Mouse (Mus musculus) heart, embryonic 14.5 days (tissue): ENCODE results near the gene Epha3. TPM values are rescaled to one million over a fixed set of nuclear protein-coding genes. Genes with fewer than 3 reads are reported as not detected.
A peak's percentile ranks its signal among the peaks of the same experiment; 100 is the strongest.

Experiments used
- ATAC-seq: fragments of 200-750 bp; cut with Nextera tagmentation; 2 replicates; pipeline ENCODE4 v1.8.0; 2017; ENCODE audit warnings: low read depth, moderate TSS enrichment; ENCODE audit not compliant: insufficient number of reproducible peaks, insufficient read depth, low FRiP score
- H3K27ac ChIP-seq, 2 experiments: fragments of 200-500 bp in 1 of 2; fragments of 300-500 bp in 1 of 2; sonication (generic) in 1 of 2; replicated peaks in 1 of 2; 2 replicates each; pipeline ENCODE4 v1.5.1; 2012 to 2014; ENCODE audit warnings: low read depth in 2 of 2, low read length in 2 of 2, control low read depth in 1 of 2, mild to moderate bottlenecking in 1 of 2, mixed read lengths in 1 of 2; ENCODE audit not compliant: control insufficient read depth in 1 of 2, insufficient read depth in 1 of 2
- H3K27me3 ChIP-seq: fragments of 300-500 bp; sonication (generic); 2 replicates; pipeline ENCODE4 v1.6.1; 2014; ENCODE audit warnings: mild to moderate bottlenecking, low read length, control low read depth; ENCODE audit not compliant: control insufficient read depth, insufficient read depth
- H3K36me3 ChIP-seq: fragments of 300-500 bp; sonication (generic); 2 replicates; pipeline ENCODE4 v1.6.1; 2014; ENCODE audit warnings: mild to moderate bottlenecking, control low read depth, low read length, mixed read lengths; ENCODE audit not compliant: control insufficient read depth, insufficient read depth
- H3K4me1 ChIP-seq, 2 experiments: fragments of 200-500 bp in 1 of 2; fragments of 300-500 bp in 1 of 2; sonication (generic) in 1 of 2; 2 replicates each; pipeline ENCODE4 v1.6.1; 2012 to 2014; ENCODE audit warnings: low read length in 2 of 2, control low read depth in 1 of 2, mixed read lengths in 1 of 2; ENCODE audit not compliant: control insufficient read depth in 2 of 2, insufficient read depth in 2 of 2
- H3K4me2 ChIP-seq: fragments of 300-500 bp; sonication (generic); 2 replicates; pipeline ENCODE4 v1.6.1; 2014; ENCODE audit warnings: mild to moderate bottlenecking, low read length
- H3K4me3 ChIP-seq, 2 experiments: fragments of 200-500 bp in 1 of 2; fragments of 300-500 bp in 1 of 2; sonication (generic) in 1 of 2; 2 replicates each; pipeline ENCODE4 v1.5.1; 2012 to 2014; ENCODE audit warnings: low read length in 2 of 2, mild to moderate bottlenecking in 2 of 2, control low read depth in 1 of 2, low read depth in 1 of 2, moderate library complexity in 1 of 2; ENCODE audit not compliant: control insufficient read depth in 1 of 2, insufficient read depth in 1 of 2
- H3K9ac ChIP-seq: fragments of 300-500 bp; sonication (generic); 2 replicates; pipeline ENCODE4 v1.6.1; 2014; ENCODE audit warnings: mild to moderate bottlenecking, low read length
- H3K9me3 ChIP-seq: fragments of 300-500 bp; sonication (generic); 2 replicates; pipeline ENCODE4 v1.6.1; 2016; ENCODE audit warnings: low read length, control low read depth; ENCODE audit not compliant: control insufficient read depth
- WGBS: fragments of 180-500 bp; shearing (Covaris S2); extraction: QIAGEN DNeasy Blood & Tissue Kit; methylation state at CpG from one replicate; pipeline ENCODE4 v1.1.7; 2014; 5-methylcytosine and 5-hydroxymethylcytosine counted together
- polyA plus RNA-seq: library from polyadenylated mRNA; unstranded; fragments of >200 nt; fragmentation: Nextera tagmentation; extraction: Ambion mirVana; gene quantifications from 2 replicates; pipeline ENCODE4 v1.2.1, GENCODE M21; 2014

Epha3 gene
- polyA plus RNA-seq, 1 experiment from 2014 or later, result 8.1 TPM

- Histone ChIP-seq H3K4me2 (no peak overlapping the region), H3K9me3 (no peaks in the 10 kb centered on the region)
Observed at GRCm38 (mm10) chr16:63706912-63707868, 156.8 kb downstream of the Epha3 start.

GRCm38 (mm10) chr16:63689371-63689770 lies 174.6 kb downstream of the Epha3 start:
- ATAC-seq, result peak; percentile 73; the same call in 1 of the 2 replicates
- H3K4me3 ChIP-seq, result no peak overlapping the region
- H3K4me1 ChIP-seq, result 0 out of 4 replicates have a peak, but pooled peaks cover 0 to 7% of the 10 kb centered on the region in 2 experiments
- H3K27ac ChIP-seq, result peak overlapping the region in 1 of 2 experiments; percentile 69; a peak in 3 of 4 replicates
- H3K9ac ChIP-seq, result no peak overlapping the region
- no peaks in the 10 kb centered on the region for H3K27me3 ChIP-seq
- peak overlapping the region; percentile 25; the same call in 1 of the 2 replicates for H3K4me2 ChIP-seq
- H3K9me3 ChIP-seq, result no peaks in the 10 kb centered on the region
- H3K36me3 ChIP-seq, result no peaks in the 10 kb centered on the region
- 34% methylated on average over 3 of the region's 3 CpGs for WGBS

More at GRCm38 (mm10) chr16:63706912-63707868, 156.8 kb downstream of the Epha3 start:
- H3K27ac ChIP-seq, result no peak overlapping the region
- H3K9ac ChIP-seq, result no peak overlapping the region
- 83% methylated on average over 17 of the region's 17 CpGs for WGBS
- no peaks in the 10 kb centered on the region for H3K36me3 ChIP-seq
- H3K27me3 ChIP-seq, result no peaks in the 10 kb centered on the region
- H3K4me3 ChIP-seq, result no peak overlapping the region
- ATAC-seq, result no peak
- H3K4me1 ChIP-seq, result 0 out of 4 replicates have a peak, but pooled peaks cover 0 to under 1% of the 10 kb centered on the region in 2 experiments

DNA sequence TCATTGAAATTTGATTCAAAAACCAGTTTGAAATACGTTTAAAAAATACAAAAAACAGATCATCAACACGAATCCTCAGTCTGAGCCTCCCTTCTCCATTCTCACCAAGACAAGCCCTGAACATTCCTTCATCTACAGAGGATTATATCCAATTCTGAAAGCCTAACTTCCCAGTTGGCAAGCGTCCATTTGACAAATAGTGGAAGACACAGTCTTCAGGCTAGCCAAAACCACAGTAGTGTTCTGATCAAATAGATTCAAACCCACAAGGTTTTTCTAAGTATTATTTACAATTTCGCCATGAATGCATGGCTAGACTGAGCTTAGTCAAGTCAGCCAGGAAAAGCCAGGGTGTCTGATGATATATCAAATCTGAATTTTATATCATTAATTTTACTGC lies 179.8 kb downstream of the Epha3 start:
- Histone ChIP-seq H3K27me3 (no peaks in the 10 kb centered on the region), H3K36me3 (no peaks in the 10 kb centered on the region), H3K27ac (no peak overlapping the region), H3K9me3 (no peaks in the 10 kb centered on the region), H3K4me2 (no peak overlapping the region), H3K4me1 (0 out of 4 replicates have a peak, but pooled peaks cover 0 to 7% of the 10 kb centered on the region in 2 experiments), H3K4me3 (no peak overlapping the region), H3K9ac (no peak overlapping the region)
- 75% methylated on average over 4 of the region's 4 CpGs for WGBS
- ATAC-seq, result no peak

DNA sequence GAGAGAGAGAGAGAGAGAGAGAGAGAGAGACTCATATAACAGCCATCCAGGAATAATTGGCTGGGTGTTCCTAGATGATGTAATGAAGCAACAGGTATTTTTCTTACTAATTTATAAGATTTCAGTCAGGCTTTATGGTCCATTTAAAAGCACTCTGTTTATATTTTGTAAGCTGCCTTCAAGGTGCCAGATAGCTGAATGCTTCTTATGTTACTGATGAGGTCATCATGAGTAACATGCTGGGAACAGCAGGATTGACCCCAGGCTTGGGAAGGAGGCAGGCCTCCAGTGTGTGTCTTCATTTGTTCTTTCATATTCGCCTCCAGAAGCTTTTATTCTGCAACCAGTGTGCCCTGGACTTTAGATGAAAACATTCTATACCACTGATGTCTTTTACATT lies 189.5 kb downstream of the Epha3 start:
- H3K4me2 ChIP-seq, result no peak overlapping the region
- ATAC-seq, result no peak

DNA sequence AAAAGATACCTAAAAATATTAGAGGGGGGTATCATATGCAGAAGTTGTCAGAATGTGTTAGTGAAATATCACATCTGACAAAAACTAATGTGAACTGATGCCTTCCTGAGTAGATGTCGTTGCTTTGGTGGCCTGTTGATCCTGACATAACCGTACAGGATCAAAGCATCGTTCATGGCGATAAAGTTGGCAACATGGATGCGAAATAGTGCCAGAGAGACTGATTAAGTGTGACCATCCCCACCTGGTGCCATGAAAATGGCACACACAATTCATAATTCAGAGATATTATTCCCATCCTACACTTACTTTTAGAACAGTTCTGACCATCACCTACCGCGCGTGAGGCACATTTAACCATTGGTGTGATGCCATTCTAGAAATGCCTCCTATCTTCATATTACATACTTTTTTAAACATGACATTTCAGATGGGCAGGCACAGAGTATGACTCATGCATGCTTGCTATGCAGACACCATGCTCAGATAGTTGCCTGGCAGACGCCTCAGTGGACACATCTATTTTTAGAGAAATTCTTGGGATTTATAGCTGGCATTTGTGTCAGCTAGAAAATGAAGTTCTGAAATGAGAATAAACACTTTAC lies 190.6 kb downstream of the Epha3 start:
- H3K4me1 ChIP-seq, result peaks cover 0 to 12% of the 10 kb centered on the region in 2 experiments; a peak in 3 of 4 replicates
- H3K4me3 ChIP-seq, result no peak overlapping the region
- no peak overlapping the region for H3K9ac ChIP-seq
- no peak for ATAC-seq
- WGBS, result 68% methylated on average over 9 of the region's 9 CpGs
- H3K4me2 ChIP-seq, result no peak overlapping the region
- H3K9me3 ChIP-seq, result no peaks in the 10 kb centered on the region
- H3K27ac ChIP-seq, result no peak overlapping the region; a peak in 1 of 4 replicates
- H3K27me3 ChIP-seq, result no peaks in the 10 kb centered on the region
- no peaks in the 10 kb centered on the region for H3K36me3 ChIP-seq

More for the DNA sequence above, 189.5 kb downstream of the Epha3 start:
- no peaks in the 10 kb centered on the region for H3K27me3 ChIP-seq
- no peaks in the 10 kb centered on the region for H3K36me3 ChIP-seq
- peaks cover 0 to 12% of the 10 kb centered on the region in 2 experiments; a peak in 3 of 4 replicates for H3K4me1 ChIP-seq
- no peak overlapping the region for H3K9ac ChIP-seq
- no peak overlapping the region for H3K4me3 ChIP-seq
- 62% methylated on average over 1 of the region's 1 CpGs for WGBS
- H3K9me3 ChIP-seq, result no peaks in the 10 kb centered on the region
- no peak overlapping the region for H3K27ac ChIP-seq

DNA sequence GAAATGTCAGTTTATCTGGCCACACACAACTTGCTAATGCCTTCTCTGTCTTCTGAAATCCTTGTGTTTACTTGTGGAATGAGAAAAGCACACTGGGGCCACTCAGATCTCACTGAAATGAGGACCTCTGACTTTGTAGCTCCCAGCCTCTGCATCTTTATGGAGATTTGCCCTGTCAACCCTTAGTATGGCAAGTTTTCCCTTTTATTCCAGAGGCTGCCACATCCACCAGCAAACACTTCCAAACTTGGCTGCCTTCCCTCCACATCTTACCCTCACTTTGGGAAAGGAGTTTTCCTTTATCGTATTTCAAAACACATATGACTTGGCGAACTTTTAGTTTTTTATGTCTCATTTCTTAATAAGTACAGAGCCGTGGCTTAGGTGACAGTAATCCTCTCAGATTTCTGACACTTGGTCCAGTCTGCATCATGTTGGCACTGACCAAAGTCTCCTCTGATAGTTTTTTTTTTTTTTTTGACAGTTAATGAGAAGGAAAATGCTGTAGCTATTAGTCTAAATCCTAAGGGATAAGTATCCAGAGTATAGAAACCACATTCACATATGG lies 198.0 kb downstream of the Epha3 start:
- WGBS, result 70% methylated on average over 3 of the region's 3 CpGs
- Histone ChIP-seq H3K4me2 (no peak overlapping the region), H3K9ac (no peak overlapping the region), H3K9me3 (no peaks in the 10 kb centered on the region), H3K4me3 (no peak overlapping the region), H3K4me1 (peaks cover 0 to 10% of the 10 kb centered on the region in 2 experiments; a peak in 2 of 4 replicates), H3K27ac (no peak overlapping the region), H3K27me3 (no peaks in the 10 kb centered on the region), H3K36me3 (no peaks in the 10 kb centered on the region)
- no peak for ATAC-seq

GRCm38 (mm10) chr16:63658302-63658974 lies 205.5 kb downstream of the Epha3 start:
- 46% methylated on average over 4 of the region's 4 CpGs for WGBS
- no peaks in the 10 kb centered on the region for H3K4me1 ChIP-seq
- H3K9ac ChIP-seq, result no peak overlapping the region

More at GRCm38 (mm10) chr16:63658302-63658974, 205.5 kb downstream of the Epha3 start:
- H3K4me3 ChIP-seq, result no peak overlapping the region
- no peak overlapping the region for H3K27ac ChIP-seq
- H3K4me2 ChIP-seq, result no peak overlapping the region
- no peak for ATAC-seq
- no peaks in the 10 kb centered on the region for H3K27me3 ChIP-seq
- no peaks in the 10 kb centered on the region for H3K9me3 ChIP-seq
- H3K36me3 ChIP-seq, result no peaks in the 10 kb centered on the region
